Mouse (Mus musculus): ENCODE measurements around the gene Slc22a3.

Slc22a3 gene

DNA sequence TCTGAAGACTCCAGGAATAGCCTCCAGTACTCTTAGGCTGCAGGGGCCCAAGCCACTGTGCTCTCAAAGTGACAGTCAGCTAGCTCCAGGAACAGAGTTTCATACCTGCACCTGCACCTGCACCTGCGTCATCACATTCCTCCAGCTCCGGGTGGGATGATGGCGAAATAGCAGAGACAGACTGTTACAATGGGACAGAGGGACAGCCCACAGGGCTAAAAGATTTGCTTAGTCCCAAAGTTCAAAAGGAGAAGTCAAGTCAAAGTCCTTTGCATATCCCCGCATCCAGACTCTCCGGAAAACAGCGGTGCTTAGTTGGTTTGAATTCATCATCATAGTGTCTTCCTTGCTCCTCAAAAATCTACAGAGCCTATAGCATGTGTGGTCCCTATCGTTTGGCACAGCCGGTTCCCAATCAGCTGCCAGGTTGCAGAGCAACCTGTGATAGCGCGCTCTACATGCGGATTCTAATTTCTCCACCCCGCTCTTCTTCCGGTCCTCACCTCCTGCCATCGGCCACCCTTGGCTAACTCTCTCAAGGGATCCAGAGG, at the start of gene Slc22a3:
TSS of gene Slc22a3 (minus strand) at position 51 of the 551 bp plus-strand sequence.
- DNase-seq, result no peak

DNA sequence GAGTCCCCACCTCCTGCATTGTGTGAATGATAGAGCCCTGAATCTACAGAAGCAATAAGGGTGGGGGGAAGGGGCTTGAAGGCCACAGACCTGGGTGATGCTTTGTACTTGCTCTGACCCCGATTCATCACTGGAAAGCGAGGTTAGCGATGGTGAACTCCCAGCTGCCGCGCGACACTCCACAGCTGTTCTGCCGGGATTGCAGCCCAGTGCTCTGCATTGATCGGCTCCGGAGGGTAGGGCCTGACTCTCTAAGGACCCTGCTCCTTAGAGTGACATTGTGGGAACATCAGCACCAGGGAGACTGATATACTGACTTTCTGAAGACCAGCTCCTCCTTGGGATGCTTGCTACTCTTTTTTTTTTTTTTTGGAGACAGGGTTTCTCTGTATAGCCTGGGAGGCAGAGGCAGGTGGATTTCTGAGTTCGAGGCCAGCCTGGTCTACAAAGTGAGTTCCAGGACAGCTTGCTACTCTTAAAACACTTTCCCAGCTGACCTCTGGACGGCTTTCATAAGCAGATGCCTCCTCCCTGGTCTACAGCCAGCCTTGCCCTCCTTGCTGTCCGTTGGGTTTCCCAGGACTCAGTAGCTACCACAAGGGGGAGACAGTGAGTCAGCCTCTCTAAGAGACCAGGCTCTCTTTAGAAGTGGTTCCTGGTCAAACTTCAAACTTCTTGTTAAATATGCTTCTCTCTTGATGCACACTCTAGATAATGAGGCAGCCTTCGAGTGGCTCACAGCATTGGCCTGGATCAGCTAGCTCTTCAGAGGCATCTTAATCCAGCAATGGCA, 27.0 kb upstream of the Slc22a3 start:
- peak; percentile 75 for DNase-seq

DNA sequence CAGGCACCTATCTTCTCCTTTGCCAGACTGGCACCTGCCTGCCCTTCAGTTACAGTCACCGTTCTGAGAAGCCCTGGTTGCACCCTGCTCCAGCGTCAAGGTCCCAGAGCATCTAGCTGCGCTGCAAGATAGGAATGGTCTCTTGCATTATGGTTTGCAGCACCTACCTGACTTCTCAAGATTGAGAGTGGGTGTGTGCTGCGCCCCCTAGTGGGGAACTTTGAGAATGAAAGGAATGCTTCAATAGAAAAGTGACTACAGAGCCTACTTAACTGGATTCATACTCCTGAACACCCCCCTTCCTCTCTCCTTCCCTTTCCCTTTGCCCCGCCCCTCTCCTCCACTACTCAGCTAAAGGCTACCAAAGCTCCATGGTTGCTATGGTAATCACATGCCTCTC, 24.6 kb upstream of the Slc22a3 start:
- DNase-seq, result peak; percentile 81

DNA sequence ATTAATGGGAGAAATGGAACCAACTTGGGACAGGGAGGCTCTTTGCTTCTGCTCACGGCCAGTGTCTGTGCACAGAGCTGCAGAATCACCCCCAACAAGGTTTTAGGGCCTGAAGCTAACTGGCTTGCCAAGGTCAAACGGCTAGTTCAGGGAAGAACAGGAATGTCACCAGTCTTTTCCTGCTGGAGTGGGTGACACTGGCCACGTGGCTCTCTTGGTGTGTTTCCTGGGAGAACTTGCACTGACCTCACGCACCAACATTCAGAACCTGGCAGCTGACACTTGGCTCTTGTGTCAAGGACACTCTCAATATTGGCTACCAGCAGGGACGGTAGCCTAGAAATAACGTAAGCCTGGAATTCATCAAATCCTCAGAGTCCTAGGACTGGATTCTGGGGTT, 22.6 kb upstream of the Slc22a3 start:
- DNase-seq, result no peak

DNA sequence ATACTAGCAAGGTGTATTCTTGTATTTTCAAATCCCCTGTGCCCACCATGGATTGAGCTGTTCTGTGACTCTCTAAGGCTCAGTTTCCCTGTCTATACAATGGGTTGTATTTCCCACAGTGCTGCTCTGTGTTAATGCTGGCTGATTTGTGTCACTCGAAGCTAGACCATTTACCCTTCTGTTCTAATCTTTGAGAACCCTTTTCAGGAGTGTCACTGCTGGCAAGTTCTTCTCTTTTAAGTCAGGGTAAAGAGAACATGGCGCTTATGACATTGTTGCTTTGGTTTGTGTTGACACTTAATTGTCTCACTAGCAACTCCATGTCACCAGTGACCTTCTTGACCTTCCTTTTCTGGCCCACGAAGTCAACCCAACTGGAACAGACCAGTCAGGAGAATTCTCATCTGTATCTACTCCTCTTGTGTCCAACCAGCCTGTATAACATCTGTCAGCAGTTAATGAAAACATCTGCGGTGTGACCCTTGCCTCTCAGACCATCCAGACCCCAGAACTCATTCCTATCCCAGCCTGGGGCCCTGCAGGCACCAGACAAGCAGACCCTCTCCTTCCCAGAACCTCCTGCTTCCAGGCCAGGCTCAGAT, 22.0 kb upstream of the Slc22a3 start:
- no peak for DNase-seq

DNA sequence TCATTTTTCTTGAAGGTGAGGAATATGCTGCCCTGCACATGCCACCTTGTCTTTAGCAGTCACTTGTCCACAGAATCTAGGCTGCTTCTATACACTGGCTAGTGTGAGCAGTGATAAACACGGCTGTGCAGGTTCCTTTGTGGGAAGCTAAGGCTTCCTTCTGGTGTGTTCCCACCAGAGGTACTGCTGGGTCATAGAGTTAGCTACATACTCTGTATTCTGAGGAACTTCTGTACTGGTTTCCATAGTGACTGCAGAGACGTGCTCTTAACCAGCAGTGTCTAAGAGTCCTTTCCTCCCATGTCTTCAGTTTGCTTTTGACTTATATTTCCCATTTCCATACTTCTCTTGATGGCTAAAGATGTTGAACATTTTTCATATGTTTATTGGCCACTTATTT, 11.6 kb upstream of the Slc22a3 start:
- DNase-seq, result no peak

DNA sequence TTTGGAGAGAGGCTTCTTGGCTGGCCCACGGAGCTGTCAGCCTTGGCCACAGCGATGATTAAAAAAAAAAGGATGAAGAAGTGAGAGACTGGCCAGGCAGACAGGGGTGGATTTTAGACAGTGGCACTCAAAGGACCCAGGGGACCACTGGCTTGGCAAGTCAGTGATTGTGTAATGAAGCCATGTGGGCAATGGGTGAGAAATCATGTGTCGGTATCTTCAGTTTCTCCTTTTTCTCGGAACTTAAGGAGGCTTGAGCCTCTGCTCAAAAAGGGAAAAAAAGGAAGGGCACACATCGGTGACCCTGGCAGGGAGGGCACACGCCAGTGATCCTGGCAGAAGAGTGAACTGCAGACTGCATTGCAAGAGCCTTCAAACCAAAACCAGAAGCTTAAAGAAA, 10.7 kb upstream of the Slc22a3 start:
- DNase-seq, result no peak

DNA sequence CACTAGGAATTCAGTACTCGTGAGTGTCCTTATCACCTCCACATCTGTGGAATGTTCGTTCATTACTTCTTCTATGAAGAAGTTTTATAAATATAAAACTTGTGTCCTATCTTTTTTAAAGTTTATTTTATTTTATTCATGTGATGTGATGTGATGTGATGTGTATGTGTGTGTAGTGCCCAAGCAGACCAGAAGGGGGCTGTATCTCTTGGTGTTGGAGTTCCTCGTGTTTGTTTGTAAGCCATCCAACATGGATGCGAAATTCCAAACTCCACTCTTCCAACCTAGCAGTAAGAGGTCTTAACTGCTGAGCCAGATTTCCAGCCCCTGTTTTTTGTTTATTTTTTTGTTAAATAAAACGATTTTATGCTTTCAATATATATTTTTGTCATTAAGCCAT, 6.5 kb upstream of the Slc22a3 start:
- peak; percentile 40 for DNase-seq

DNA sequence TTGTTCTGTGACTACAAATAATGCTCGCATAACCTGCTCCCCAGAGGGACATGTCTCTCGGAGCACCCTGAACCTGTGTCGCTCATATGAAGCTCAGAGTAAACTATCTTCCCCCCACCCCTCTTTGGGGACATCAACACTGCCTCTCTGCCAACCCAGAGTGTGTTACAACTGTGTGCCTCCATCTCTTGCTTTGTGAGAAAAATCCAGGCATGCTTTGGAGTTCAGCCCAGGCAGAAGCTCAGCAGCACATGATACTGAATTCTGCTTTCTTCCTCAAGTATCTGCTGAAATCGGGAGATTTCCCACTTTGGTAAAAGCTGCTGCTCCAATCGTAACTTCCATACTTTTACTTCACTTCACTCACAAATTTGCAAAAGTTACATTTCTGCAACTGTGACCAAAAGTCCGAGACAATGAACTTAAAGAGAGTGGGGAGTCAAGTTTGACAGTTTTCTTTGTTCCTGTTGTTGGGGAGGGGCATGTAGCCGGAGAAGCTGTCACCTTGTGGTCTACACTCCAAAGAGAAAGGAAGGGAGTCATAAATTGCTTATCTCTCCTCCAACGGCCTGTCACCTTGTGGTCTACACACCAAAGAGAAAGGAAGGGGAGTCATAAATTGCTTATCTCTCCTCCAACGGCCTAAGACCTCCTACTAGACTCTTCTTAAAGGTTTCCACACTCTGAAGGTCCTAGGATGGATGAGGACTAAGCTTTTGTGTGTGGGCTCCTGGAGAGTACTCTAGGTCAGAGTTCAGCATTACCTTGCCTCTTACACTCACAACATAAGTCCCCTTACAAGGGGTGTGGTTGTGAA, 5.8 kb upstream of the Slc22a3 start:
- no peak for DNase-seq

DNA sequence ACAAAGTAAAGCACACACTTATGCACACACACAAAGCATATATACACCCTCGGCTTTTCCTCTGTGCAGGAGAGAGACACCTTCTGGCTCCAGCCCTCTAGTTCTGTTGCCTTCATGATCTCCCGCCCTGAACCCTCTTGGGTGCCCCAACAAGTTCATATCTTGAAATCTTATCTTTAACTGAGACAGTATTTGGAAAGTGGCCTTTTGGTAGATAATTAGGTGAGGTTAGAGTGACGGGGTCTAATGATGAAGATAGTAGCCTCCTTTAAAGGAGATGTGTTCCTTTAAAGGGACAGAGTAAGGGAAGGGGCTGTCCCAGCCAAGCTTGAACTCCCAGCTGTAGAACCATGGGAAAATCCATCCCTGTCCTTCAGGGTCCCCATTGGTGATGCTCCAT, 3.7 kb upstream of the Slc22a3 start:
- DNase-seq, result no peak

DNA sequence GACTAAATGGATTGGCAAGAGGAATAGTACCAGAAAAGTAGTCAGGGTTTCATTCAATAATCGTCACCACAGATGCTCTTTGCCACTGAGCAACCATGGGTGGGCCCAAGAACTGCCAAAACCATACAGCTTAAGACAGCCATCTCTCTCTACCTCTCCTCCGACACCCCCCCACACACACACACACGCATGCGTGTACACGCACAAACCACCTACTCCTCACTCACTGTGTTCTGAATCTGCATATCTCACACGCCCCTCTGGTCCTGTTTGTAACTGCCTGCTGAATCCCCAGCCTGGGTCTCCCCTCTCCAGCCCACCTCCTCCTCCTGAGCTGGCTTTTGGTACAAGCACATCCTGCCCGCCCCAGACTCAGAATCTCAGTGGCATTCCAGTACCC, 872 bp upstream of the Slc22a3 start:
- no peak for DNase-seq

DNA sequence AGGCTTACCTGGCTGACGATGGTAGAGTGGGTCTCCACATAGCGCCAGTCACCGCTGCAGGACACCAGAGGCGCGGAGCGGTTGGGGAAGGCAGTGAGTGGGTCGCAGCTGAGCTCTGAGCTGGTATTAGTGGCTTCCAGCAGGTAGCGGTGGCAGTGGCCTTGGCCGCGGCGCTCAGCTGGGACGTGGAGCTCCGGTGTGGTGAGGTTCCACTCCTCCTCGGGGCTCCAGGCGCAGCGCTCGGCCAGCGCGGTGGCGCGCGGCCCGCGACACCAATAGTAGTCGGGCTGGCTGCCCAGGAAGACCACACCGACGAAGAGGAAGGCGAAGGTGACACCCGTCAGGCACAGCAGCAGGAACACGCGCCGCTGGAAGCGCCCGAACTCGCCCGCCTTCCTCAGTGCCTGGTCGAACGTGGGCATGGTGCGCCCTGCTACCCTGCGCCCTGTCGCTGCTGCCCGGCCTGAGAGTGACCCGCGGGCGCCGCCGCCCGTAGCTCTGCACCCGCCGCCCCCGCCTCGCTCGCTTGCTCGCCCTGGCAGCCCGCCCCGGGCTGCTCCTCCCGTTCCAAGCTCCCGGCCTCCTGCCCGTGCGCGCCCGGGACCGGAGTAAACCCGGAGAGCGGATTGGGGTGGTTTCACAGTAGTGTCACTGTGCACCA, 471 bp downstream of the Slc22a3 start:
- DNase-seq, result peak; percentile 50

DNA sequence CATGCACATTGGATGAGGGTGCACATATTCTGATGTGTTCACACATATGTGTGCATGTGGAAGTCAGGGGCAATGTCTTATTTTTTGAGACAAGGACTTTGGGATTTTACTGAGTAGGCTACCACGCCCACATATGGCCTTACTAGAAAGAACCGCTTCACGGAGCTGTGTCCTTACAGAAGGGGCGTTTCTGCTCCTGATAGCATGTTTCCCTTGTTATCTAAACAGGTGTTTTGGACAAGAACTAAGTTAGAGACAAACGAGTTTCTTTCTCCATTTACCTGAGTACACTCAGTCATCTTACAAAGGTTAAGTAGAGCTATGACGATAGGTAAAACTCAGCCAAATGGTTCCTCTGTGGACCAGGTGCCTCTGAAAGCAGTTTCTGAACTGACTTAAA, 1.8 kb downstream of the Slc22a3 start:
- no peak for DNase-seq

DNA sequence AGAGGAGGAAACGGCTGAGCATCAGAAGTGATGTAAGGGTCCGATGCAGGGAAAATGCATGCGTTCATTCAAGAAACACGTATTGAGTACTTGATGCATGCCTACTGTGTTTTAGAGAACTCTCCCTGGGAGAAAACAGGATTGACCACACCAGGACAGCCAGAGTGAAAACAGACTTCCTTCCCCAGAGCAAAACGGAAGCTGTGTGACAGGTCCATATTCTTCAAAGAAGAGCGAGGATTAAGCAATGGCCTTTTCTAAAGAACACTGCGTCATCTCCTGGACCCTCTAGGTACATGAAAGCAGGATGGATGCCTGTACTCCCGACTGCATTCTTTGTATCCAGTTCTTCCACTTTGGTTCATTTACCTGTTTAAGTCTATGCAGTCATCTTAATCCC, 8.1 kb downstream of the Slc22a3 start:
- DNase-seq, result no peak

DNA sequence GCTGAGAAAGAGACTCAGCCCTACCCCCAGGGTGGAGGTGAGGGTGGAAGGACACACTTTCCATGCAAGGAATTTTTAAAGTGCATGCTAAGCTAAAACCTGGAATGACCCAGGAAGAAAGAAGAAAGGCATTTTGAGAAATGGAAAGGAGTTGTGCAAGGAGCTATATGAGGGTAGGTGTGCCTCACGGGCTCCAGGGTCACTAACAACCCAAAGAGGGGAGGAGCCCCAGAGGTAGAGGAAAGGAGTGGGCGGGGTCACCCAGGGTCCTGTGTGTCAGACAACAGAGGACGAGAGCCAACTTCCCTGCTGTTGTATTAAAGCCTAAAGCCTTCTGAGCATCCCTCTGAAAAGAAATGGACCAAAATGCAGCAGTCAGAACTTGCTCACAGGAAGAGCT, 11.9 kb downstream of the Slc22a3 start:
- peak; percentile 49 for DNase-seq

DNA sequence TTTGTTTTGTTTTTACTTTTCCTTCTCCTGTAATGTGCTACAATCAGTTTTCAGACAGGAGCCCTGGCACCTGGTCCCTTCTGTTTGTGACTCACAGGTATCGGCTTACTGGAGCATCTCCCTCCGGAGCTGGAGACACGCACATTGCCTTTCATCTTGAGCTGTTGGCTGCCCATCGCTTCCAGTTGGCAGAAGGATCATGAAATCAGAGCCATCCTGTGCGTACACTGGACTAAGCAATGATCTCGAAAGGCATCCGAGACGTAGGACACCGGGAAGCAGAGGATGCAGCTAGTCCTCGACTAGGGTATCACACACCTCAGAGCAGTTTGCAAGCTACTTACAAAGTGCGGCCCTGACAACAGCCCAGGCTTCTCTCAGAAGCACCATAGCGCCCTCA, 15.9 kb downstream of the Slc22a3 start:
- no peak for DNase-seq

DNA sequence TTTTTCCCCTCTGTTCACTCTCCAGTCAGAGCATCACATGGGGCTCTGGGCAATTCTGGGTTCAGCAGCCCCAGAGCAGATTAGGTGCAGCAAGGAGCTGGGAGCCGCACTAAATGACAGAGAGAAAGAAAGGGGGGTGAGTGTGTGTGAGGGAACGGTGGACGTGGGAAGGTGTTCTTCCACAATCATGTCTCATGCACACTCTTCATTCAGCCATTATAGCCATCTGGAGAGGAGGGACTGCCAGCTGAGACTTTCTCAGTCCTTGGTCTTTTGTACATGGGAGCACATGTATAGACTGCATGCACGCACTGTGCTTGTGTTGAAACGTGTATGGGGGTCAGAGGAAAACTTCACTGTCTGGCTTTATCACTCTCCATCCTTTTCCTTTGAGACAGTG, 17.6 kb downstream of the Slc22a3 start:
- no peak for DNase-seq

DNA sequence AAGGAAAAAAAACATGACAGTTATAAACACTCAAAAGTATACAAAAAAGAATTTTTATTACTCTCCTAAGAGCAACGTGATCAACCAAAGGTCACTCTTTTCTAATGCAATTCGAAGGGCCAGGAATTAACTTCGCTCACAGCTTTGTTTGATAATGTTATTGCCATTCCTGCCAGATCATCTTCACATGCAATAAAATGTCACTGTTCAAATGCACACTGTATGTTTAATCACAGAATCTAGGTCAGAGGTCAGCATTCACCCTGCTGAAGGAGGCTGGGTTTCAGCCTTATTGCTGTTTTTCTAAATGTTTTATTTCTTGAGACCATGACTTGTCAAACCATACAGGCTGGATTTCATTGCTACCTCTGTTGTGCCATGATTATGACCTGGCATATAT, 21.8 kb downstream of the Slc22a3 start:
- no peak for DNase-seq

DNA sequence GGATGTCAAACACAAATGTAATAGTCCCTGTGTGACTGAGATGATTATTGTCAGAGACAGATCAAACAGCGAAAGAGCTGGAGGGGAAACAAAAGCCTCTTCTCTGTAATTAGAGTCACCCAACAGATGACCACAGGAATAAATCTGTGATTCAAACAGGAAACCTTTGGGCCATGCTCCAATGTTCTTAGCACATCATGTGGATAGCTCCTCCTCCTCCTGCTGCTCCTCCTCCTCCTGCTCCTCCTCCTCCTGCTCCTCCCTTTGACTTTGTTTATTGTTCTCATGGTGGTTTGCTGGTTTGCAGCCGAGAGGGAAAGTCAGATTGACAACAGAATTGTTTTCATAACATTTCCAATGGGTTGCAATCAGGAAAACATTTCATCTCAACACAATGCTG, 28.1 kb downstream of the Slc22a3 start:
- DNase-seq, result no peak

DNA sequence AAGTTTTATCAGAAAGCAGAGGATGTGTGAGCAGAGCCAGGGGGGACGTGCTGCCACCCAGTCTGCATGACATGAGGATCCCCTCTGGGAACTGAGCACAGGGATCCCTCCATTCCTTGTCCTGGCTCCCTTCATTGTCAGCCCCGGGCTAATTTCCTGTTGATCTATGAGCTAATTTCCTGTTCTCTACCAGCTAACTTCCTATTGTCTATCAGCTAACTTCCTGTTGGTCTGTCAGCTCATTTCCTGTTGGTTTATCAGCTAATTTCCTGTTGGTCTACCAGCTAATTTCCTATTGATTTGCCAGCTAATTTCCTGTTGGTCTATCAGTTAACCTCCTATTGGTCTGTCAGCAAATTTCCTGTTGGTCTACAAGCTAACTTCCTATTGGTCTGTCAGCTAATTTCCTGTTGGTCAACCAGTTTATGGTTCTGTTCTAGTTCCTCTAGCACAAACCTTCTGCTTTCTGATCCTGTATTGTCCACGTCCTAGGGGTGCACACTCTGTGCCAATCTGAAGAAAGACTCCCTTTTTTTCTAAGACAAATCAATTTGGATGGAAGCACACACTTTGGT, 32.9 kb downstream of the Slc22a3 start:
- DNase-seq, result no peak

DNA sequence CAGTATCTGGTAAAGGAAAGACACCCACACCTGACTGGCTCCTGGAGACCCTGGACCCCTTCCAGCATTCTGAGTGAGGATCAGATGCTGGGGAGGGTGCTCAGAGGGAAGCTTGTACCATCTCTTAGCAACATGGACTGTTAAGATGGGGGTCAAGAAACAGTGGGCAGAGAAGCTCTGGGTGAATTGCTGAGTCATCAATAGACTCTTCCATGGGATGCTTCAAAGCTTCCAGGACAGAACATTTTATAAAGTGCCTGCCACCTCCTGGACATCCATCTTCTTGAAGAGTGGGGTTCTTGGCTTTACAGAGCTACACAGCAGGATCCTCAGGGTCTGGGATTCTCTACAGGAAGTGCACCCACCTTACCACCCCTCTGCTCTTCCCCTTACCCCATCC, 35.0 kb downstream of the Slc22a3 start:
- DNase-seq, result no peak

DNA sequence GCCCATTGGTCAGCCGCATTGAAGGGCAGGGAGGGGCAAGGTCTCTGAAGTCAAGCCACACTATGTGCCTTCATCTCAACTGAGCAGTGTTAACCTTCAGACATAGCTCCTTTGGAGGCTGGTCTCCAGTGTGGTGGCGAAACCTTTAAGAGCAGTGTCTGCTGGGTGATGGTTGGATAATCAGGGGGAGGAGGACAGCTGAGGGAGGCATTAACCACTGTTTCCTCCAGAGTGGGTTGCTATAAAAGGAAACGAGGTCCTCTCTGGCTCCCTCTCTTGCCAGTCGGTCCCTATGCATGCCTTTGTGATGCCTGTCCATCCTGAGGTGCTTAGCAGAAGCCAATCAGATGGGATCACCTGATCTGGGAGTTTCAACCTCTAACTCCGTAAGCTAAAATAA, 38.8 kb downstream of the Slc22a3 start:
- no peak for DNase-seq

DNA sequence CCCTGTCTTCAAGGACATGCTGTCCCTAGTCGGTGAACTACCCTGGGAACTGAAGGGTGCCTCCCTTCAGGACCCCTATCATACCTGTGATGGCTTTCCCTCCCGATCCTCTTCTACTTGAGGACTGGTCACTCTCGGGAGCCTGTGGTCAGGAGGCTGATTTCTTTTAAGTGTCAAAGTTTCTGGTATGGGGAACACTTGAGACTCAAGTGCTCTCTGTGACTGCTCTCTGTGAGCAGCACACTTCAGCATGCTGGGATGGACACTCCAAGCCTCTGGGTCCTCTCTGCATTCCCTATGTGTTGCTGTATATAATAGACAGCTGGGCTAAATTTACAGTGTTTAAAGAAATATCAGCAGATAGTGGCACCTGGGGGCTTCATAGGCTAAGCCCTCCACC, 39.9 kb downstream of the Slc22a3 start:
- no peak for DNase-seq
